Mouse (Mus musculus): ENCODE results near the gene Myd88.

Myd88 gene

GRCm38 (mm10) chr9:119340212-119340580 lies 1.0 kb downstream of the Myd88 start:
- no peak for DNase-seq (ENCODE audit: low read depth, low spot score)

- DNase-seq (ENCODE audit: low read depth, low spot score), result peak; percentile 66
Observed at GRCm38 (mm10) chr9:119339558-119340211, 1.5 kb downstream of the Myd88 start, which contains the start of gene Acaa1a. Gene Acaa1a (plus strand): TSS chr9:119339676.

- DNase-seq (ENCODE audit: low read depth, low spot score), result no peak
Observed at GRCm38 (mm10) chr9:119339106-119339505, 2.1 kb downstream of the Myd88 start.

GRCm38 (mm10) chr9:119338350-119338749 lies 2.9 kb downstream of the Myd88 start:
- no peak for DNase-seq (ENCODE audit: low read depth, low spot score)

GRCm38 (mm10) chr9:119337842-119338241 lies 3.4 kb downstream of the Myd88 start:
- no peak for DNase-seq (ENCODE audit: low read depth, low spot score)

- DNase-seq (ENCODE audit: low read depth, low spot score), result no peak
Observed at GRCm38 (mm10) chr9:119335571-119335970, 5.6 kb downstream of the Myd88 start.

GRCm38 (mm10) chr9:119334834-119335233 lies 6.4 kb downstream of the Myd88 start:
- no peak for DNase-seq (ENCODE audit: low read depth, low spot score)

- DNase-seq (ENCODE audit: low read depth, low spot score), result peak; percentile 46
Observed at GRCm38 (mm10) chr9:119334324-119334723, 6.9 kb downstream of the Myd88 start.

- no peak for DNase-seq (ENCODE audit: low read depth, low spot score)
Observed at GRCm38 (mm10) chr9:119330186-119330963, 10.8 kb downstream of the Myd88 start.

- DNase-seq (ENCODE audit: low read depth, low spot score), result no peak
Observed at GRCm38 (mm10) chr9:119328488-119328887, 12.7 kb downstream of the Myd88 start.

GRCm38 (mm10) chr9:119324130-119324529 lies 17.1 kb downstream of the Myd88 start:
- no peak for DNase-seq (ENCODE audit: low read depth, low spot score)

- no peak for DNase-seq (ENCODE audit: low read depth, low spot score)
Observed at GRCm38 (mm10) chr9:119323260-119323645, 18.0 kb downstream of the Myd88 start.

GRCm38 (mm10) chr9:119322289-119323259 lies 18.6 kb downstream of the Myd88 start, which contains the start of gene Oxsr1:
Gene Oxsr1 (minus strand): TSS chr9:119322427.
- DNase-seq (ENCODE audit: low read depth, low spot score), result peak; percentile 100

- peak; percentile 61 for DNase-seq (ENCODE audit: low read depth, low spot score)
Observed at GRCm38 (mm10) chr9:119321392-119322229, 19.6 kb downstream of the Myd88 start.

- DNase-seq (ENCODE audit: low read depth, low spot score), result peak; percentile 76
Observed at GRCm38 (mm10) chr9:119320946-119321345, 20.3 kb downstream of the Myd88 start.

- peak; percentile 62 for DNase-seq (ENCODE audit: low read depth, low spot score)
Observed at GRCm38 (mm10) chr9:119320446-119320845, 20.8 kb downstream of the Myd88 start.

GRCm38 (mm10) chr9:119318891-119319290 lies 22.3 kb downstream of the Myd88 start:
- DNase-seq (ENCODE audit: low read depth, low spot score), result no peak

- no peak for DNase-seq (ENCODE audit: low read depth, low spot score)
Observed at GRCm38 (mm10) chr9:119313096-119313495, 28.1 kb downstream of the Myd88 start.

GRCm38 (mm10) chr9:119309067-119309466 lies 32.1 kb downstream of the Myd88 start:
- DNase-seq (ENCODE audit: low read depth, low spot score), result no peak

GRCm38 (mm10) chr9:119305863-119306262 lies 35.3 kb downstream of the Myd88 start:
- no peak for DNase-seq (ENCODE audit: low read depth, low spot score)

GRCm38 (mm10) chr9:119298563-119298962 lies 42.6 kb downstream of the Myd88 start:
- DNase-seq (ENCODE audit: low read depth, low spot score), result no peak
